Mouse (Mus musculus) small intestine, adult 2 months (tissue): ENCODE data around the gene Abraxas2. TPM values are rescaled to one million over a fixed set of nuclear protein-coding genes. Genes with fewer than 3 reads are reported as not detected.
A peak's percentile ranks its signal among the peaks of the same experiment; 100 is the strongest.

ENCODE experiments used
- H3K27ac ChIP-seq: fragments of 200-500 bp; 2 replicates; pipeline ENCODE4 v1.5.1; 2012; ENCODE audit warnings: low read depth, low read length, control low read depth, inconsistent platforms; ENCODE audit not compliant: insufficient read depth
- H3K27me3 ChIP-seq: fragments of 200-500 bp; 2 replicates; pipeline ENCODE4 v1.6.1; 2012; ENCODE audit warnings: mild to moderate bottlenecking, moderate library complexity, low read length, inconsistent platforms; ENCODE audit not compliant: control insufficient read depth, insufficient read depth
- H3K36me3 ChIP-seq: fragments of 200-500 bp; 2 replicates; pipeline ENCODE4 v1.6.1; 2012; ENCODE audit warnings: mild to moderate bottlenecking, low read length, control low read depth, inconsistent platforms; ENCODE audit not compliant: control insufficient read depth, insufficient read depth
- H3K4me1 ChIP-seq: fragments of 200-500 bp; 2 replicates; pipeline ENCODE4 v1.6.1; 2012; ENCODE audit warnings: low read length, inconsistent platforms, mixed read lengths; ENCODE audit not compliant: control insufficient read depth, insufficient read depth, insufficient read length
- H3K4me3 ChIP-seq: fragments of 200-500 bp; 2 replicates; pipeline ENCODE4 v1.5.1; 2012; ENCODE audit warnings: low read depth, mild to moderate bottlenecking, control low read depth, inconsistent platforms, low read length, moderate library complexity
- CTCF ChIP-seq: fragments of 200-500 bp; IDR thresholded peaks from 2 replicates; pipeline ENCODE4 v1.5.1; 2012; ENCODE audit warnings: low read depth, mild to moderate bottlenecking, control low read depth, inconsistent platforms, low read length, moderate library complexity, mixed read lengths; ENCODE audit not compliant: insufficient replicate concordance, insufficient read length; ENCODE audit errors: extremely low read depth
- POLR2A ChIP-seq: fragments of 200-500 bp; IDR thresholded peaks from 2 replicates; pipeline ENCODE4 v1.6.1; 2012; ENCODE audit warnings: low read depth, mild to moderate bottlenecking, control low read depth, inconsistent platforms, low read length, moderate library complexity
- WGBS: fragments of 180-500 bp; shearing (Covaris S2); methylation state at CpG from one replicate; pipeline ENCODE4 v1.1.7; 2018; 5-methylcytosine and 5-hydroxymethylcytosine counted together
- polyA plus RNA-seq: library from polyadenylated mRNA; depleted of rRNA; stranded (reverse); fragments of >200 nt; gene quantifications from 2 replicates; pipeline ENCODE4 v1.2.3, GENCODE M21; 2012

Abraxas2 gene
- polyA plus RNA-seq, 1 experiment = 6.2 TPM

- Histone ChIP-seq H3K27ac (no peak overlapping the region), H3K36me3 (peaks cover 19% of the 10 kb centered on the region), H3K4me1 (no peaks in the 10 kb centered on the region), H3K4me3 (no peak overlapping the region), H3K27me3 (no peaks in the 10 kb centered on the region)
- 19% methylated on average over 1 of the region's 1 CpGs for WGBS
- TF ChIP-seq POLR2A (no peak), CTCF (no peak)
Measured at GRCm38 (mm10) chr7:132824346-132825022, 34.5 kb upstream of the Abraxas2 start.

- Histone ChIP-seq H3K4me1 (no peaks in the 10 kb centered on the region), H3K27me3 (no peaks in the 10 kb centered on the region), H3K36me3 (peaks cover 23% of the 10 kb centered on the region), H3K4me3 (no peak overlapping the region), H3K27ac (no peak overlapping the region)
- 76% methylated on average over 4 of the region's 4 CpGs for WGBS
- TF ChIP-seq CTCF = no peak
- no peak for TF ChIP-seq POLR2A
Measured at GRCm38 (mm10) chr7:132830955-132831354, 28.1 kb upstream of the Abraxas2 start.

GRCm38 (mm10) chr7:132841287-132841686, 17.7 kb upstream of the Abraxas2 start:
- 92% methylated on average over 5 of the region's 5 CpGs for WGBS

GRCm38 (mm10) chr7:132842455-132842854, 16.6 kb upstream of the Abraxas2 start:
- no peak overlapping the region for H3K4me3 ChIP-seq
- TF ChIP-seq CTCF = no peak
- TF ChIP-seq POLR2A = no peak
- H3K4me1 ChIP-seq = peaks cover 2% of the 10 kb centered on the region; the same call in 1 of the 2 replicates
- 93% methylated on average over 1 of the region's 1 CpGs for WGBS
- H3K27ac ChIP-seq = no peak overlapping the region
- peaks cover 10% of the 10 kb centered on the region for H3K36me3 ChIP-seq
- H3K27me3 ChIP-seq = no peaks in the 10 kb centered on the region

More at GRCm38 (mm10) chr7:132841287-132841686, 17.7 kb upstream of the Abraxas2 start:
- peaks cover 8% of the 10 kb centered on the region for H3K36me3 ChIP-seq
- peaks cover 2% of the 10 kb centered on the region; the same call in 1 of the 2 replicates for H3K4me1 ChIP-seq
- TF ChIP-seq CTCF = no peak
- no peak for TF ChIP-seq POLR2A
- H3K27me3 ChIP-seq = no peaks in the 10 kb centered on the region
- H3K4me3 ChIP-seq = no peak overlapping the region
- H3K27ac ChIP-seq = no peak overlapping the region

- no peak overlapping the region for H3K4me3 ChIP-seq
- TF ChIP-seq POLR2A = no peak
- no peak for TF ChIP-seq CTCF
- no peaks in the 10 kb centered on the region for H3K27me3 ChIP-seq
- peaks cover 2% of the 10 kb centered on the region; the same call in 1 of the 2 replicates for H3K4me1 ChIP-seq
- 84% methylated on average over 3 of the region's 3 CpGs for WGBS
- no peak overlapping the region for H3K27ac ChIP-seq
- H3K36me3 ChIP-seq = peaks cover 10% of the 10 kb centered on the region
Measured at GRCm38 (mm10) chr7:132843152-132843551, 15.9 kb upstream of the Abraxas2 start.

GRCm38 (mm10) chr7:132852173-132852844, 6.7 kb upstream of the Abraxas2 start, which contains the start of gene Eef1akmt2:
Eef1akmt2 (minus strand) TSS chr7:132852673.
- H3K27me3 ChIP-seq = no peaks in the 10 kb centered on the region
- no peaks in the 10 kb centered on the region for H3K4me1 ChIP-seq
- H3K4me3 ChIP-seq = peak within 1 kb of the TSS; percentile 84
- peak; percentile 40; the same call in 1 of the 2 replicates for TF ChIP-seq CTCF
- TF ChIP-seq POLR2A = 0 out of 2 replicates have a peak, but pooled peaks have one; percentile 15
- peak within 1 kb of the TSS; percentile 93 for H3K27ac ChIP-seq
- H3K36me3 ChIP-seq = peaks cover 7% of the 10 kb centered on the region
- WGBS = under 1% methylated on average over 36 of the region's 37 CpGs

GRCm38 (mm10) chr7:132853361-132853760, 5.7 kb upstream of the Abraxas2 start:
- no peak overlapping the region for H3K27ac ChIP-seq
- no peaks in the 10 kb centered on the region for H3K27me3 ChIP-seq
- H3K4me1 ChIP-seq = no peaks in the 10 kb centered on the region
- TF ChIP-seq POLR2A = no peak
- no peak for TF ChIP-seq CTCF
- 87% methylated on average over 6 of the region's 6 CpGs for WGBS
- no peak overlapping the region for H3K4me3 ChIP-seq
- H3K36me3 ChIP-seq = peaks cover 5% of the 10 kb centered on the region
